Mouse (Mus musculus) forebrain, embryonic 16.5 days (tissue): ENCODE measurements at regions not wholly inside any gene's neighbourhood (a gene's known extent, or its start where the extent isn't known, plus 50 kb on each side); places are given as distances from the start of the nearest gene placed in this dataset.
"Not testable (repeated sequence)": the region's sequence is repeated elsewhere in the genome, so short reads cannot be mapped to it uniquely, and the experiment has no call there.

ENCODE experiments used
- ATAC-seq: fragments of 200-750 bp; cut with Nextera tagmentation; 2 replicates; pipeline ENCODE4 v1.8.0; 2017; ENCODE audit warnings: mild to moderate bottlenecking, moderate library complexity
- H3K27ac ChIP-seq: fragments of 300-500 bp; sonication (generic); 2 replicates; pipeline ENCODE4 v1.5.1; 2014; ENCODE audit warnings: low read length, control low read depth
- H3K27me3 ChIP-seq: fragments of 300-500 bp; sonication (generic); replicated peaks from 2 replicates; pipeline ENCODE4 v1.6.1; 2014; ENCODE audit warnings: low read length; ENCODE audit not compliant: control insufficient read depth, insufficient read depth
- H3K36me3 ChIP-seq: fragments of 300-500 bp; sonication (generic); 2 replicates; pipeline ENCODE4 v1.6.1; 2014; ENCODE audit not compliant: control insufficient read depth, insufficient read depth
- H3K4me1 ChIP-seq: fragments of 300-500 bp; sonication (generic); replicated peaks from 2 replicates; pipeline ENCODE4 v1.6.1; 2014; ENCODE audit warnings: low read length; ENCODE audit not compliant: control insufficient read depth, insufficient read depth
- H3K4me2 ChIP-seq: fragments of 300-500 bp; sonication (generic); 2 replicates; pipeline ENCODE4 v1.6.1; 2014; ENCODE audit warnings: mild to moderate bottlenecking, low read length, control low read depth
- H3K4me3 ChIP-seq: fragments of 300-500 bp; sonication (generic); replicated peaks from 2 replicates; pipeline ENCODE4 v1.5.1; 2014; ENCODE audit warnings: mild to moderate bottlenecking, low read length, control low read depth
- H3K9ac ChIP-seq: fragments of 300-500 bp; sonication (generic); replicated peaks from 2 replicates; pipeline ENCODE4 v1.6.1; 2014; ENCODE audit warnings: low read depth, low read length, control low read depth
- H3K9me3 ChIP-seq: fragments of 300-500 bp; sonication (generic); 2 replicates; pipeline ENCODE4 v1.6.1; 2016; ENCODE audit warnings: low read length; ENCODE audit not compliant: control insufficient read depth
- WGBS: fragments of 180-500 bp; shearing (Covaris S2); extraction: QIAGEN DNeasy Blood & Tissue Kit; methylation state at CpG from one replicate; pipeline ENCODE4 v1.1.7; 2014; 5-methylcytosine and 5-hydroxymethylcytosine counted together

GRCm38 (mm10) chr12:29348698-29349097 is 179.5 kb upstream of the Myt1l start:
- Histone ChIP-seq H3K27ac (peak overlapping the region; percentile 28), H3K4me1 (peaks cover 12% of the 10 kb centered on the region), H3K9me3 (no peaks in the 10 kb centered on the region), H3K27me3 (no peaks in the 10 kb centered on the region), H3K9ac (no peak overlapping the region), H3K4me3 (no peak overlapping the region), H3K4me2 (no peak overlapping the region), H3K36me3 (no peaks in the 10 kb centered on the region)
- ATAC-seq, result peak; percentile 51
- whole genome bisulfite sequencing, result 51% methylated on average over 2 of the region's 2 CpGs

DNA sequence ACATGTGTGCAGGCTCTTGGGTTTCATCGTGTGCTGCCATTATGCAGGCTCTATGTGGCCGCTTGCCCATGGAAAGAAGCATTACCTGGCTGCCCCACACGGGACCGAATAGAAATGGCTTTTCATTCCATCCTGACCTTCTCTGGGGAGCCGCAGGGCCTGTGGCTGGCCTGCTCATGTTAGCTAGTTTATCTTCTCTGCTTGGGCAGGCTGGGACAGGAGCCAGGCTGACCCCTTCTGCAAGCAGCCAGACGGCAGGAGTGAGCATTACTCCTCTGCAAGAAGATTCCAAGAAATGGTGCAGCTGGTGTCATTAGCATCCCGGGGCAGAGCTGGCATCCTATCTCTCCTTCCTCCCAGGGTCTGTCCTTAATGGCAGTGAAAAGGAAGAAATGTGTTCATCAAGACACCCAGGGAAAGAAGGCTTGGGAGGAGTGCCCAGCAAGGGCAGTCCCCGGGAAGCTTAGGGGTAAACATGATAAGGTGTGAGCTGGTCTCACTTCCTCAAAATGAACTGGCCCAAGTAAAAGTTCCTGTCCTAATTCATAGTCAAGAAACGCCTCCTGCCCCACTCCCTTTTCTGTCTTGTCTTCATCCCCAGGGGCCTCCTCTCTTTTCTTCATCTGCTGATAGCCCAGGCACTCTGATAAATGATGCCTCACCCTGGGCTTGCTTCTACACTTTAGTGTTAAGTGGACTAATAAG is 178.9 kb upstream of the Myt1l start:
- no peak; the same call in 1 of the 2 replicates for ATAC-seq
- Histone ChIP-seq H3K4me3 (no peak overlapping the region), H3K27me3 (no peaks in the 10 kb centered on the region), H3K36me3 (no peaks in the 10 kb centered on the region), H3K4me1 (peaks cover 16% of the 10 kb centered on the region), H3K27ac (peak overlapping the region; percentile 56), H3K9me3 (no peaks in the 10 kb centered on the region), H3K9ac (no peak overlapping the region), H3K4me2 (no peak overlapping the region)
- WGBS, result 63% methylated on average over 9 of the region's 9 CpGs

DNA sequence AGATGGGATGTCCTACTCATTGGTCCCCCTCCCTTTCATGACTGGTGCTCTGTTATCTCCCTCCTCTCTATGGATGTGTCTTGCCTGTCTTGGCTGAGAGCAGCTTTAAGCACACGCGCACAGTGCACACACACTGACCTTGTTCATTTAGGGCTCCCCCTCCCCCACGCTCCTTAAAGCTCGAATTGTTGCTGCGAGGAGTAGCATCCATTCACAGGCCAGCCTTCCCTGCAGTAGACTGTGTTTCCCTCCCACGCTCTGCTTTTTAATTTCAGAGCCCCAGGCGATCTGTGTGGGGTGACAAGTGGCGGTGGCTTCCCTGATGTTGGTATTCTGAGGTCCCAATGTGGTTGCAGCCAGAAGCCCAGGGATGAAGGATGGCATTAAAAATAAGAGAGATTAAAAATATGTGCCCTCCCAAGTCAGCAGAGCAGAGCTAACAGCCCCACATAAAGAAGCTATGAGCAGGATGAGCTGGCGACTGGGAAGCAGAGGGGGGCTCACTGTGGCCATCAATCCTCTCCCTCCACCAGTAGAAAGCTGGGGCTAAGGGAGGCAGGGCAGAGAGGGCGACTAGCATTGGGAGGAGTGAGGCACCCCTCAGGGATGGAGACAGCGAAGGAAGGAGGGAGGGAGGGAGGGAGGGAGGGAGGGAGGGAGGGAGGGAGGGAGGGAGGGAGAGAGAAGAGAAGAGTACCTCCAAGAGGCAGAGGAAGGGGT is 174.2 kb upstream of the Myt1l start:
- Histone ChIP-seq H3K27ac (no peak overlapping the region), H3K27me3 (no peaks in the 10 kb centered on the region), H3K9ac (no peak overlapping the region), H3K4me2 (no peak overlapping the region), H3K4me3 (no peak overlapping the region), H3K9me3 (no peaks in the 10 kb centered on the region), H3K36me3 (no peaks in the 10 kb centered on the region), H3K4me1 (peaks cover 21% of the 10 kb centered on the region)
- ATAC-seq, result peak; percentile 44; the same call in 1 of the 2 replicates
- 22% methylated on average over 9 of the region's 11 CpGs for WGBS

- peaks cover 17% of the 10 kb centered on the region for H3K4me1 ChIP-seq
- no peak overlapping the region for H3K9ac ChIP-seq
- H3K4me2 ChIP-seq, result no peak overlapping the region
- no peaks in the 10 kb centered on the region for H3K27me3 ChIP-seq
- WGBS, result 39% methylated on average over 5 of the region's 6 CpGs
- no peak for ATAC-seq
- H3K9me3 ChIP-seq, result no peaks in the 10 kb centered on the region
- H3K36me3 ChIP-seq, result no peaks in the 10 kb centered on the region
- H3K27ac ChIP-seq, result no peak overlapping the region
- H3K4me3 ChIP-seq, result no peak overlapping the region
Measured at GRCm38 (mm10) chr12:29354816-29355215, 173.4 kb upstream of the Myt1l start.

GRCm38 (mm10) chr12:29356681-29357397 is 171.3 kb upstream of the Myt1l start:
- peak overlapping the region; percentile 78 for H3K27ac ChIP-seq
- H3K4me3 ChIP-seq, result no peak overlapping the region
- H3K36me3 ChIP-seq, result no peaks in the 10 kb centered on the region
- peak overlapping the region; percentile 40 for H3K9ac ChIP-seq
- peaks cover 17% of the 10 kb centered on the region for H3K4me1 ChIP-seq
- no peak overlapping the region for H3K4me2 ChIP-seq
- H3K27me3 ChIP-seq, result no peaks in the 10 kb centered on the region
- peak; percentile 77 for ATAC-seq
- WGBS, result 8% methylated on average over 11 of the region's 11 CpGs
- no peaks in the 10 kb centered on the region for H3K9me3 ChIP-seq

- no peak for ATAC-seq
- WGBS, result 90% methylated on average over 6 of the region's 6 CpGs
- H3K9me3 ChIP-seq, result no peaks in the 10 kb centered on the region
- H3K27me3 ChIP-seq, result no peaks in the 10 kb centered on the region
- H3K4me2 ChIP-seq, result no peak overlapping the region
- peaks cover 11% of the 10 kb centered on the region for H3K4me1 ChIP-seq
- no peaks in the 10 kb centered on the region for H3K36me3 ChIP-seq
- no peak overlapping the region for H3K4me3 ChIP-seq
- no peak overlapping the region for H3K27ac ChIP-seq
- no peak overlapping the region for H3K9ac ChIP-seq
Measured at GRCm38 (mm10) chr12:29361236-29361635, 166.9 kb upstream of the Myt1l start.

DNA sequence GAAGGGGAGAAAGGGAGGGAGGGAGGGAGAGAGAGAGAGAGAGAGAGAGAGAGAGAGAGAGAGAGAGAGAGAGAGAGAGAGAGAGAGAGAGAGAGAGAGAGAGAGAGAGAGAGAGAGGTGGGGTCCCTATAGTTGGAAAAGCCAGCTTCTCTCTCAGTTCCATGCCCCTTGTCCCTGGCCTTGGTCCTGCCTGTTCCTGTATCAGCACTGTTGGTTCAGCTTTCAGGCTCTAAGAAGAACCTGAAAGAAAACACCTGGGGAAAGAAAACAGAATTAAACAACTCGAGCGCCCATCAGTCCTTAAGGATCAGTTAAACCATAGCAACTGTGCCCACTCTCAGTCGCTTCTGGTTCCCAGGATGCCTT is 160.5 kb upstream of the Myt1l start:
- WGBS, result 24% methylated on average over 3 of the region's 3 CpGs
- peak overlapping the region; percentile 31; the same call in 1 of the 2 replicates for H3K4me3 ChIP-seq
- not testable (repeated sequence) for ATAC-seq, H3K27me3 ChIP-seq, H3K36me3 ChIP-seq, H3K9me3 ChIP-seq
- peaks cover 24% of the 10 kb centered on the region for H3K4me1 ChIP-seq
- H3K4me2 ChIP-seq, result peak overlapping the region; percentile 59
- H3K27ac ChIP-seq, result peak overlapping the region; percentile 92
- peak overlapping the region; percentile 63 for H3K9ac ChIP-seq

- peak overlapping the region; percentile 59 for H3K4me2 ChIP-seq
- 1% methylated on average over 19 of the region's 19 CpGs for WGBS
- peak overlapping the region; percentile 63 for H3K9ac ChIP-seq
- peaks cover 24% of the 10 kb centered on the region for H3K4me1 ChIP-seq
- H3K4me3 ChIP-seq, result peak overlapping the region; percentile 32
- H3K9me3 ChIP-seq, result no peaks in the 10 kb centered on the region
- H3K36me3 ChIP-seq, result no peaks in the 10 kb centered on the region
- no peaks in the 10 kb centered on the region for H3K27me3 ChIP-seq
- ATAC-seq, result peak; percentile 95
- H3K27ac ChIP-seq, result peak overlapping the region; percentile 92
Measured at GRCm38 (mm10) chr12:29368107-29368819, 159.9 kb upstream of the Myt1l start.

DNA sequence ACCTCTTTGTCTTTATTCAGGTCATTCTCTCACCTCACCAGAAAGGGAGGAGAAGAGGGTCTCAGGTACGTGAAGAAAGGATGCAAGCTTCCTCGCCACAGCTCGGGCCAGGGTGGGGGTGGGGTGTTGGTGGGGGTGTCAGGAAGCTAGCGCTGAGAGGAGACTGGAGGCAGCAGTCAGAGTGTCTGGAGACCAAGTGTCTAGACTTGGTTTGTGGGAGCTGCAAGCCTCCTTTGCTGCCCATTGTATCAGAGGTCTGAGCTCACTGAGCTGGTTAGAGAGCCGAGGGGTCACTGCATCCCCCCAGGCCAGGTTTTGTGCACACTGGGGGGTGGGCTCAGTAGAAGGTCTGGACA is 159.4 kb upstream of the Myt1l start:
- WGBS, result 5% methylated on average over 5 of the region's 5 CpGs
- H3K27ac ChIP-seq, result peak overlapping the region; percentile 92
- peak overlapping the region; percentile 32 for H3K4me3 ChIP-seq
- peak overlapping the region; percentile 63 for H3K9ac ChIP-seq
- peaks cover 24% of the 10 kb centered on the region for H3K4me1 ChIP-seq
- H3K4me2 ChIP-seq, result peak overlapping the region; percentile 59
- H3K36me3 ChIP-seq, result no peaks in the 10 kb centered on the region
- H3K9me3 ChIP-seq, result no peaks in the 10 kb centered on the region
- ATAC-seq, result peak; percentile 49
- H3K27me3 ChIP-seq, result no peaks in the 10 kb centered on the region
